ENCODE assay signal across 17 mouse cellular contexts in genomic region chr9:40717875-40718185, GRCm38 (mm10). TPM values are rescaled to one million over a fixed set of nuclear protein-coding genes. Genes with fewer than 3 reads are reported as not detected.
A peak's percentile ranks its signal among the peaks of the same experiment; 100 is the strongest.
DNase-seq lines count a peak whose midpoint lies in the region; ATAC-seq and TF ChIP-seq lines count a peak whose summit lies in the region.
"Had no signal": no experiment of that assay in that cellular context is flagged by ENCODE, and none has a peak within 500 bp of the region (broad histone marks: within the 10 kb centered on the region; RNA-seq: fewer than 3 reads in every experiment).

No protein-coding gene starts in this region.

- no peak overlapping the region for H3K4me3 ChIP-seq in heart, embryonic 14.5 days (ENCODE audit: control insufficient read depth in 1 of 2, insufficient read depth in 1 of 2, low read depth in 1 of 2, low read length in 2 of 2)
- no peak overlapping the region for H3K4me3 ChIP-seq in ES-E14 (ENCODE audit: insufficient read depth in 1 of 2, low read depth in 1 of 2, low read length in 2 of 2, poor library complexity in 1 of 2, severe bottlenecking in 1 of 2)
- no peak overlapping the region for H3K4me3 ChIP-seq in limb, embryonic 11.5 days (ENCODE audit: low read depth, low read length)
- H3K4me3 ChIP-seq: midbrain, embryonic 13.5 days had no signal

- H3K9me3 ChIP-seq in heart, embryonic 14.5 days (ENCODE audit: control insufficient read depth, low read length) = no peaks in the 10 kb centered on the region
- no peaks in the 10 kb centered on the region for H3K9me3 ChIP-seq in ES-E14 (ENCODE audit: control insufficient read depth, insufficient read depth, low read depth, low read length)
- H3K9me3 ChIP-seq in limb, embryonic 11.5 days (ENCODE audit: control insufficient read depth, low read length) = no peaks in the 10 kb centered on the region
- H3K9me3 ChIP-seq: midbrain, embryonic 13.5 days had no signal

- no peak overlapping the region for H3K9ac ChIP-seq in heart, embryonic 14.5 days (ENCODE audit: low read length)
- H3K9ac ChIP-seq in ES-E14 (ENCODE audit: insufficient read depth, low read depth, low read length, poor library complexity, severe bottlenecking) = no peak overlapping the region
- no peak overlapping the region for H3K9ac ChIP-seq in limb, embryonic 11.5 days (ENCODE audit: low read length)
- H3K9ac ChIP-seq: midbrain, embryonic 13.5 days had no signal

- in situ Hi-C loops in ES-E14 (cut with MboI; ENCODE audit: low sequenced_read_pairs in 2 of 2, unreplicated experiment in 2 of 2) = no loop called here

- no peaks in the 10 kb centered on the region for H3K27me3 ChIP-seq in heart, embryonic 14.5 days (ENCODE audit: control insufficient read depth, insufficient read depth, low read length)
- H3K27me3 ChIP-seq in limb, embryonic 11.5 days (ENCODE audit: control insufficient read depth, insufficient read depth, low read length) = no peaks in the 10 kb centered on the region
- H3K27me3 ChIP-seq: midbrain, embryonic 13.5 days had no signal

- H3K36me3 ChIP-seq in heart, embryonic 14.5 days (ENCODE audit: control insufficient read depth, insufficient read depth, low read length) = no peaks in the 10 kb centered on the region
- H3K36me3 ChIP-seq in ES-E14 (ENCODE audit: control insufficient read depth, insufficient read depth, low read length, poor library complexity, severe bottlenecking) = no peaks in the 10 kb centered on the region
- no peaks in the 10 kb centered on the region for H3K36me3 ChIP-seq in limb, embryonic 11.5 days (ENCODE audit: control insufficient read depth, insufficient read depth, low read length)
- H3K36me3 ChIP-seq: midbrain, embryonic 13.5 days had no signal

- ATAC-seq in heart, embryonic 14.5 days (ENCODE audit: insufficient number of reproducible peaks, insufficient read depth, low FRiP score, low read depth) = no peak
- ATAC-seq in limb, embryonic 11.5 days (ENCODE audit: insufficient number of reproducible peaks, low FRiP score, low TSS enrichment, low read depth) = peak; percentile 69; the same call in 1 of the 2 replicates
- ATAC-seq: midbrain, embryonic 13.5 days had no signal

- H3K4me1 ChIP-seq in heart, embryonic 14.5 days (ENCODE audit: control insufficient read depth in 2 of 2, insufficient read depth in 2 of 2, low read length in 2 of 2) = peaks cover 2 to 3% of the 10 kb centered on the region in 2 experiments; a peak in 1 of 4 replicates
- no peaks in the 10 kb centered on the region for H3K4me1 ChIP-seq in ES-E14 (ENCODE audit: control insufficient read depth in 2 of 2, insufficient read depth in 2 of 2, low read length in 2 of 2, poor library complexity in 1 of 2)
- peaks cover 11% of the 10 kb centered on the region; the same call in 1 of the 2 replicates for H3K4me1 ChIP-seq in limb, embryonic 11.5 days (ENCODE audit: control insufficient read depth, insufficient read depth, low read length)

- 0 out of 4 replicates have a peak overlapping the region, but pooled peaks of 1 of the 2 experiments have one; percentile 8 for H3K27ac ChIP-seq in heart, embryonic 14.5 days (replicated peaks in 1 of 2; ENCODE audit: control insufficient read depth in 1 of 2, insufficient read depth in 1 of 2, low read depth in 2 of 2, low read length in 2 of 2)
- no peak overlapping the region for H3K27ac ChIP-seq in ES-E14 (ENCODE audit: insufficient read depth, low read depth, low read length, poor library complexity, severe bottlenecking)
- no peak overlapping the region for H3K27ac ChIP-seq in limb, embryonic 11.5 days (replicated peaks; ENCODE audit: low read depth, low read length)
- H3K27ac ChIP-seq: macrophage; midbrain, embryonic 13.5 days had no signal

- 31% methylated on average over 7 of the region's 7 CpGs for WGBS in heart, embryonic 14.5 days
- 40% methylated on average over 7 of the region's 7 CpGs for WGBS in limb, embryonic 11.5 days

- peak overlapping the region; percentile 25; the same call in 1 of the 2 replicates for H3K4me2 ChIP-seq in heart, embryonic 14.5 days (ENCODE audit: low read length)
- H3K4me2 ChIP-seq in limb, embryonic 11.5 days (ENCODE audit: low read depth, severe bottlenecking) = no peak overlapping the region
- H3K4me2 ChIP-seq: midbrain, embryonic 13.5 days had no signal

- DNase-seq in heart, postnatal 14 days = no peak
- DNase-seq in ES-E14 (ENCODE audit: low read depth, low spot score) = no peak
- peak; percentile 80 for DNase-seq in fibroblast of lung, adult 2 months (ENCODE audit: low read depth)
- DNase-seq in limb, embryonic 11.5 days (ENCODE audit: low spot score) = peak; percentile 44
- no peak for DNase-seq in left cerebral cortex, adult 8-10 months (ENCODE audit: low spot score in 2 of 2)
- DNase-seq in gastrocnemius, postnatal 4 days (ENCODE audit: low spot score in 2 of 2) = no peak
- DNase-seq in urinary bladder, adult 18-20 months (ENCODE audit: low spot score in 2 of 2) = no peak
- DNase-seq: liver had no signal

- intact Hi-C loops in heart, postnatal 14 days (cut with DNase I) = loop anchor here (5.0 kb wide), 1 partner anchor 41 kb away; no protein-coding TSS in a partner anchor

TF ChIP-seq in ES-E14, 5 proteins besides CTCF, POLR2A, EP300 and RAD21:
- no peak for TF ChIP-seq MAFK (IDR thresholded peaks at IDR 0.05; ENCODE audit: insufficient read depth, low read depth, low read length)
- peak; percentile 0; the same call in 1 of the 2 replicates for TF ChIP-seq ZNF384 (IDR thresholded peaks at IDR 0.05; ENCODE audit: low read depth, low read length)

RNA-seq across cellular contexts. Expression of gene Clmp, which starts 32.1 kb away (rescaled TPM):
- polyA plus RNA-seq in heart, embryonic 14.5 days (2014; fragmentation: Nextera tagmentation; extraction: Ambion mirVana) = 8.9 and 13.4 TPM in 2 replicates
- 1 to 10 TPM; 4.2 to 6.0 TPM for total RNA-seq in heart, postnatal 14 days (2021)
- 1.7 and 2.3 TPM in 2 replicates for total RNA-seq in ES-E14 (2012; rRNA removed)
- 62.7 and 65.3 TPM in 2 replicates for polyA plus RNA-seq in limb, embryonic 11.5 days (2014; fragmentation: Nextera tagmentation; extraction: Ambion mirVana)
- total RNA-seq in left cerebral cortex, adult 8-10 months (2022) = 10 to 100 TPM; 23.9 to 26.1 (median 25.0) TPM
- 10 to 100 TPM; 31.1 to 31.8 TPM for total RNA-seq in gastrocnemius, postnatal 4 days (2021)

RNA-seq across cellular contexts. Expression of gene Gm21915, which starts 47.4 kb away (rescaled TPM):
- polyA plus RNA-seq in heart, embryonic 14.5 days (2014; fragmentation: Nextera tagmentation; extraction: Ambion mirVana) = not detected in 2 replicates
- not detected for total RNA-seq in heart, postnatal 14 days (2021)
- total RNA-seq in ES-E14 (2012; rRNA removed) = 0.71 TPM in 1 of 2 replicates, not detected in the other
- polyA plus RNA-seq in limb, embryonic 11.5 days (2014; fragmentation: Nextera tagmentation; extraction: Ambion mirVana) = not detected in 2 replicates
- not detected for total RNA-seq in left cerebral cortex, adult 8-10 months (2022)
- total RNA-seq in gastrocnemius, postnatal 4 days (2021) = not detected
- total RNA-seq: granulocyte monocyte progenitor cell, adult 5-6 weeks; heart, postnatal 10 days; layer of hippocampus, postnatal 36 days had no signal
- polyA plus RNA-seq: frontal cortex, adult 2 months; hindbrain, embryonic 16.5 days; macrophage; midbrain, embryonic 13.5 days; spleen, adult 2 months had no signal

Comparison
In these comparisons a context has a peak if more than half of its experiments do, and no peak if none do; other contexts are left out.
1. DNase-seq: peak in fibroblast of lung, adult 2 months (single experiment) and limb, embryonic 11.5 days (single experiment); none in heart, postnatal 14 days (0 of 2), ES-E14 (single experiment), left cerebral cortex, adult 8-10 months (0 of 2), gastrocnemius, postnatal 4 days (0 of 2) and urinary bladder, adult 18-20 months (0 of 2).